Mouse (Mus musculus) CH12.LX (cell line): ENCODE measurements around the gene Olfr524. TPM values are rescaled to one million over a fixed set of nuclear protein-coding genes. Genes with fewer than 3 reads are reported as not detected.

Source experiments
- DNase-seq: peaks from one replicate; pipeline ENCODE4 v3.0.0-alpha.2; 2013; ENCODE audit errors: extremely low read depth
- H3K27ac ChIP-seq: 2 replicates; pipeline ENCODE4 v1.5.1; 2012; ENCODE audit warnings: low read depth, mild to moderate bottlenecking, control low read depth, moderate library complexity; ENCODE audit not compliant: insufficient read depth
- H3K27me3 ChIP-seq: replicated peaks from 2 replicates; pipeline ENCODE3; 2012; ENCODE audit warnings: inconsistent platforms
- H3K36me3 ChIP-seq, 2 experiments: replicated peaks in 1 of 2; 2 replicates each; pipeline versions ENCODE3 to v1.6.1; 2012; ENCODE audit warnings: inconsistent platforms in 1 of 2, low read length in 1 of 2, mild to moderate bottlenecking in 1 of 2, mixed read lengths in 1 of 2, moderate library complexity in 1 of 2; ENCODE audit not compliant: control insufficient read depth in 1 of 2, insufficient read depth in 1 of 2
- H3K4me1 ChIP-seq, 2 experiments: 2 replicates each; pipeline ENCODE4 v1.6.1; 2012; ENCODE audit warnings: inconsistent platforms in 1 of 2, moderate library complexity in 1 of 2; ENCODE audit not compliant: insufficient read depth in 2 of 2, control insufficient read depth in 1 of 2
- H3K4me2 ChIP-seq: 2 replicates; pipeline ENCODE4 v1.6.1; 2012; ENCODE audit warnings: low read depth, mild to moderate bottlenecking, control low read depth; ENCODE audit not compliant: poor library complexity, insufficient read depth, severe bottlenecking
- H3K4me3 ChIP-seq, 3 experiments: fragments of 150-350 bp in 1 of 3; sonication (generic) in 1 of 3; replicated peaks in 1 of 3; 2 replicates each; pipeline versions ENCODE3 to v1.5.1; 2011 to 2012; ENCODE audit warnings: low read depth in 2 of 3, low read length in 2 of 3, mild to moderate bottlenecking in 2 of 3, moderate library complexity in 2 of 3, control low read depth in 1 of 3, improper control_type of control experiment in 1 of 3, inconsistent platforms in 1 of 3, mixed read lengths in 1 of 3; ENCODE audit not compliant: poor library complexity in 1 of 3
- H3K79me2 ChIP-seq: replicated peaks from 2 replicates; pipeline ENCODE4 v1.6.1; 2012; ENCODE audit warnings: mild to moderate bottlenecking, moderate library complexity; ENCODE audit not compliant: control insufficient read depth, poor library complexity, insufficient read depth, severe bottlenecking; ENCODE audit errors: extremely low read depth
- H3K9ac ChIP-seq: 2 replicates; pipeline ENCODE4 v1.6.1; 2012; ENCODE audit warnings: low read depth, mild to moderate bottlenecking, control low read depth, moderate library complexity; ENCODE audit not compliant: insufficient read depth
- H3K9me3 ChIP-seq: replicated peaks from 2 replicates; pipeline ENCODE3; 2012; ENCODE audit warnings: low read length, inconsistent platforms, mixed read lengths
- CHD2 ChIP-seq: IDR thresholded peaks from 2 replicates; pipeline ENCODE4 v1.6.1; 2011; ENCODE audit warnings: low read length, improper control_type of control experiment
- CTCF ChIP-seq, 2 experiments: IDR thresholded peaks in 1 of 2; conservative IDR thresholded peaks in 1 of 2; 2 replicates each; pipeline ENCODE4 v1.5.1; 2011 to 2012; ENCODE audit warnings: low read depth in 2 of 2, low read length in 2 of 2, improper control_type of control experiment in 1 of 2, inconsistent platforms in 1 of 2, mild to moderate bottlenecking in 1 of 2, moderate library complexity in 1 of 2
- JUND ChIP-seq: conservative IDR thresholded peaks from 2 replicates; pipeline ENCODE4 v1.6.1; 2011; ENCODE audit warnings: low read depth, low read length, improper control_type of control experiment
- KAT2A ChIP-seq: IDR thresholded peaks from 2 replicates; pipeline ENCODE4 v1.6.1; 2012; ENCODE audit warnings: low read length, improper control_type of control experiment, inconsistent platforms; ENCODE audit not compliant: insufficient replicate concordance
- MAFK ChIP-seq: IDR thresholded peaks from 2 replicates; pipeline ENCODE4 v1.6.1; 2011; ENCODE audit warnings: low read length, improper control_type of control experiment; ENCODE audit not compliant: insufficient replicate concordance
- MAX ChIP-seq: IDR thresholded peaks from 2 replicates; pipeline ENCODE4 v1.6.1; 2011; ENCODE audit warnings: low read length, improper control_type of control experiment
- MAZ ChIP-seq: IDR thresholded peaks from 2 replicates; pipeline ENCODE4 v1.6.1; 2012; ENCODE audit warnings: low read depth, mild to moderate bottlenecking, inconsistent platforms, low read length, improper control_type of control experiment, moderate library complexity
- MYC ChIP-seq: IDR thresholded peaks from 2 replicates; pipeline ENCODE4 v1.6.1; 2011; ENCODE audit warnings: low read depth, mild to moderate bottlenecking, improper control_type of control experiment, low read length
- NRF1 ChIP-seq: IDR thresholded peaks from 2 replicates; pipeline ENCODE4 v1.6.1; 2014; ENCODE audit warnings: low read depth, mild to moderate bottlenecking, inconsistent platforms, low read length, improper control_type of control experiment, moderate library complexity
- RAD21 ChIP-seq: IDR thresholded peaks from 2 replicates; pipeline ENCODE4 v1.6.1; 2011; ENCODE audit warnings: low read depth, mild to moderate bottlenecking, low read length, improper control_type of control experiment, moderate library complexity
- SMC3 ChIP-seq: IDR thresholded peaks from 2 replicates; pipeline ENCODE4 v1.6.1; 2011; ENCODE audit warnings: low read depth, low read length, improper control_type of control experiment
- TBP ChIP-seq: conservative IDR thresholded peaks from 2 replicates; pipeline ENCODE4 v1.6.1; 2011; ENCODE audit warnings: low read depth, low read length, improper control_type of control experiment
- TCF12 ChIP-seq: IDR thresholded peaks from 2 replicates; pipeline ENCODE4 v1.6.1; 2014; ENCODE audit warnings: low read depth, mild to moderate bottlenecking, inconsistent platforms, low read length, improper control_type of control experiment
- ZC3H11A ChIP-seq: IDR thresholded peaks from 2 replicates; pipeline ENCODE4 v1.6.1; 2012; ENCODE audit warnings: low read depth, mild to moderate bottlenecking, inconsistent platforms, low read length, improper control_type of control experiment
- ZNF384 ChIP-seq: IDR thresholded peaks from 2 replicates; pipeline ENCODE4 v1.6.1; 2012; ENCODE audit warnings: low read depth, low read length, improper control_type of control experiment, inconsistent platforms
- dilution Hi-C: fragments of 300-500 bp; cut with MboI; formaldehyde crosslinking; loops from 2 replicates; pipeline ENCODE4 v1.14.3; 2020; ENCODE audit warnings: low sequenced_read_pairs; ENCODE audit not compliant: extremely low pct_unique_long_range_greater_than_20kb, extremely low pct_ligation_motif_present
- in situ Hi-C: fragments of 300-500 bp; cut with MboI; formaldehyde crosslinking; loops from 3 replicates; pipeline ENCODE4 v1.14.3; 2019; ENCODE audit warnings: low sequenced_read_pairs, low pct_ligation_motif_present, low pct_unique_long_range_greater_than_20kb, mixed read lengths
- polyA plus RNA-seq: library from polyadenylated mRNA; unstranded; fragments of >175 nt; gene quantifications from 2 replicates; pipeline ENCODE4 v1.2.1, GENCODE M21; 2012; ENCODE audit warnings: low read depth; ENCODE audit not compliant: insufficient read length
- total RNA-seq, 2 experiments: library from RNA; depleted of rRNA; stranded (reverse); fragments of 300-350 nt in 1 of 2; fragments of >200 nt in 1 of 2; gene quantifications; 2 replicates each; pipeline ENCODE4 v1.2.3; 2012 to 2014

The Olfr524 gene
- total and polyA plus RNA-seq, 3 experiments: not detected

- DNase-seq: no peak
- Histone ChIP-seq H3K36me3 (no peaks in the 10 kb centered on the region), H3K4me3 (no peak overlapping the region), H3K9me3 (no peaks in the 10 kb centered on the region), H3K27ac (no peak overlapping the region)
- in situ Hi-C loops: loop anchor here (25.0 kb wide), 1 partner anchor 595 kb away; the partner anchor contains the start of gene Syce1
- TF ChIP-seq ZC3H11A (no peak), MAFK (no peak), TBP (no peak), CHD2 (no peak), TCF12 (no peak), JUND (no peak), ZNF384 (no peak), NRF1 (no peak)
- TF ChIP-seq, all 38 proteins: peak for 0
- H3K27me3 ChIP-seq: peaks cover 83% of the 10 kb centered on the region
- H3K9ac ChIP-seq: no peak overlapping the region
- no peaks in the 10 kb centered on the region for H3K4me1 ChIP-seq
- dilution Hi-C loops: no loop called here
- H3K79me2 ChIP-seq: no peaks in the 10 kb centered on the region
- H3K4me2 ChIP-seq: no peak overlapping the region
Observed at GRCm38 (mm10) chr7:140192445-140192844, 13.3 kb downstream of the Olfr524 start.

- Histone ChIP-seq H3K79me2 (no peaks in the 10 kb centered on the region), H3K4me2 (no peak overlapping the region), H3K36me3 (no peaks in the 10 kb centered on the region), H3K4me1 (0 out of 4 replicates have a peak, but pooled peaks cover 0 to 3% of the 10 kb centered on the region in 2 experiments), H3K27me3 (peaks cover 80% of the 10 kb centered on the region), H3K9ac (no peak overlapping the region), H3K27ac (no peak overlapping the region), H3K9me3 (no peaks in the 10 kb centered on the region), H3K4me3 (no peak overlapping the region)
- DNase-seq: no peak
- no peak for TF ChIP-seq CTCF (conservative IDR thresholded peaks at IDR 0.05 in 1 of 2, IDR thresholded peaks at IDR 0.05 in 1 of 2; ENCODE audit: low read depth in 2 of 2, low read length in 2 of 2)
- TF ChIP-seq MAZ: no peak
- dilution Hi-C loops (no loop called here), in situ Hi-C loops (loop anchor here (25.0 kb wide), 1 partner anchor 597 kb away; the partner anchor contains the start of gene Syce1)
Observed at GRCm38 (mm10) chr7:140190435-140190834, 15.3 kb downstream of the Olfr524 start.

GRCm38 (mm10) chr7:140188391-140189328, 17.1 kb downstream of the Olfr524 start:
- Histone ChIP-seq H3K27ac (no peak overlapping the region), H3K9me3 (no peaks in the 10 kb centered on the region), H3K4me2 (no peak overlapping the region), H3K4me3 (no peak overlapping the region), H3K27me3 (peaks cover 82% of the 10 kb centered on the region), H3K36me3 (no peaks in the 10 kb centered on the region), H3K79me2 (no peaks in the 10 kb centered on the region), H3K9ac (no peak overlapping the region), H3K4me1 (0 out of 4 replicates have a peak, but pooled peaks cover 0 to 3% of the 10 kb centered on the region in 2 experiments)
- TF ChIP-seq CTCF (conservative IDR thresholded peaks at IDR 0.05 in 1 of 2, IDR thresholded peaks at IDR 0.05 in 1 of 2; ENCODE audit: low read depth in 2 of 2, low read length in 2 of 2) (peak; percentile 59 to 71; a peak in 3 of 4 replicates), KAT2A (no peak), MAX (0 out of 2 replicates have a peak, but pooled peaks have one; percentile 23), SMC3 (peak; percentile 19), TBP (no peak), MYC (0 out of 2 replicates have a peak, but pooled peaks have one; percentile 20), RAD21 (peak; percentile 1)
- in situ Hi-C loops: loop anchor here (25.0 kb wide), 1 partner anchor 599 kb away; the partner anchor contains the start of gene Syce1
- DNase-seq: peak; percentile 35
- dilution Hi-C loops: no loop called here
